Mouse (Mus musculus) hindbrain, postnatal 0 days (tissue): ENCODE results near the gene Spred3. TPM values are rescaled to one million over a fixed set of nuclear protein-coding genes. Genes with fewer than 3 reads are reported as not detected.
A peak's percentile ranks its signal among the peaks of the same experiment; 100 is the strongest.
"Not testable (repeated sequence)": the region's sequence is repeated elsewhere in the genome, so short reads cannot be mapped to it uniquely, and the experiment has no call there.

ENCODE experiments used
- ATAC-seq: fragments of 200-750 bp; cut with Nextera tagmentation; 2 replicates; pipeline ENCODE4 v1.8.0; 2017; ENCODE audit warnings: mild to moderate bottlenecking, moderate TSS enrichment, moderate library complexity
- DNase-seq: peaks from one replicate; pipeline ENCODE4 v3.0.0-alpha.2; 2015; ENCODE audit warnings: low spot score
- H3K27ac ChIP-seq: fragments of 300-500 bp; sonication (generic); 2 replicates; pipeline ENCODE4 v1.5.1; 2014; ENCODE audit warnings: mild to moderate bottlenecking
- H3K27me3 ChIP-seq: fragments of 300-500 bp; sonication (generic); 2 replicates; pipeline ENCODE4 v1.6.1; 2014; ENCODE audit warnings: low read length, mixed read lengths; ENCODE audit not compliant: insufficient read depth
- H3K36me3 ChIP-seq: fragments of 300-500 bp; sonication (generic); 2 replicates; pipeline ENCODE4 v1.6.1; 2014; ENCODE audit warnings: low read length, mixed read lengths; ENCODE audit not compliant: insufficient read depth
- H3K4me1 ChIP-seq: fragments of 300-500 bp; sonication (generic); 2 replicates; pipeline ENCODE4 v1.6.1; 2014; ENCODE audit warnings: antibody characterized with exemption, low read length, mixed read lengths; ENCODE audit not compliant: insufficient read depth
- H3K4me2 ChIP-seq: fragments of 300-500 bp; sonication (generic); 2 replicates; pipeline ENCODE4 v1.6.1; 2014; ENCODE audit warnings: low read depth, mild to moderate bottlenecking, low read length, moderate library complexity, mixed read lengths
- H3K4me3 ChIP-seq: fragments of 300-500 bp; sonication (generic); 2 replicates; pipeline ENCODE4 v1.5.1; 2014; ENCODE audit warnings: low read length
- H3K9ac ChIP-seq: fragments of 300-500 bp; sonication (generic); replicated peaks from 2 replicates; pipeline ENCODE4 v1.6.1; 2014; ENCODE audit warnings: mild to moderate bottlenecking, low read length, moderate library complexity, mixed read lengths
- H3K9me3 ChIP-seq: fragments of 300-500 bp; sonication (generic); 2 replicates; pipeline ENCODE4 v1.6.1; 2016; ENCODE audit warnings: low read length, mixed read lengths
- CTCF ChIP-seq: IDR thresholded peaks from 2 replicates; pipeline ENCODE4 v1.5.1; 2016; ENCODE audit warnings: antibody characterized with exemption, control low read depth, low read depth
- WGBS: fragments of 180-500 bp; shearing (Covaris S2); extraction: QIAGEN DNeasy Blood & Tissue Kit; methylation state at CpG from one replicate; pipeline ENCODE4 v1.1.7; 2014; 5-methylcytosine and 5-hydroxymethylcytosine counted together
- polyA plus RNA-seq: library from polyadenylated mRNA; unstranded; fragments of >200 nt; fragmentation: Nextera tagmentation; extraction: Ambion mirVana; gene quantifications from 2 replicates; pipeline ENCODE4 v1.2.1, GENCODE M21; 2015
- total RNA-seq: library from RNA; depleted of rRNA; stranded (reverse); fragments of >200 nt; gene quantifications from 2 replicates; pipeline ENCODE4 v1.2.3, GENCODE M21; 2014

The Spred3 gene
- total and polyA plus RNA-seq, 2 experiments from 2014 or later = 11.2 to 30.8 TPM

- no peak for ATAC-seq
Measured at GRCm38 (mm10) chr7:29146625-29147367, 23.4 kb downstream of the Spred3 start.

GRCm38 (mm10) chr7:29144006-29144405, 26.2 kb downstream of the Spred3 start:
- no peaks in the 10 kb centered on the region for H3K9me3 ChIP-seq
- TF ChIP-seq CTCF = no peak

More at GRCm38 (mm10) chr7:29146625-29147367, 23.4 kb downstream of the Spred3 start:
- Histone ChIP-seq H3K4me3 (no peak overlapping the region), H3K36me3 (no peaks in the 10 kb centered on the region), H3K4me1 (no peaks in the 10 kb centered on the region), H3K27me3 (no peaks in the 10 kb centered on the region), H3K27ac (no peak overlapping the region), H3K9me3 (no peaks in the 10 kb centered on the region), H3K9ac (no peak overlapping the region), H3K4me2 (no peak overlapping the region)
- TF ChIP-seq CTCF = no peak
- WGBS = 86% methylated on average over 7 of the region's 7 CpGs
- no peak for DNase-seq

GRCm38 (mm10) chr7:29141416-29141815, 28.8 kb downstream of the Spred3 start:
- Histone ChIP-seq H3K9me3 (no peaks in the 10 kb centered on the region), H3K4me3 (no peak overlapping the region), H3K36me3 (no peaks in the 10 kb centered on the region), H3K27me3 (no peaks in the 10 kb centered on the region; the same call in 1 of the 2 replicates), H3K4me2 (no peak overlapping the region), H3K9ac (no peak overlapping the region), H3K4me1 (no peaks in the 10 kb centered on the region), H3K27ac (no peak overlapping the region)
- TF ChIP-seq CTCF = no peak
- 88% methylated on average over 8 of the region's 8 CpGs for WGBS
- DNase-seq (no peak), ATAC-seq (no peak)

More at GRCm38 (mm10) chr7:29144006-29144405, 26.2 kb downstream of the Spred3 start:
- Histone ChIP-seq H3K9ac (no peak overlapping the region), H3K4me2 (no peak overlapping the region), H3K36me3 (no peaks in the 10 kb centered on the region), H3K4me1 (no peaks in the 10 kb centered on the region), H3K27me3 (no peaks in the 10 kb centered on the region), H3K4me3 (no peak overlapping the region), H3K27ac (no peak overlapping the region)
- DNase-seq (no peak), ATAC-seq (no peak)
- 85% methylated on average over 4 of the region's 4 CpGs for WGBS

GRCm38 (mm10) chr7:29139237-29139636, 31.0 kb downstream of the Spred3 start:
- H3K27me3 ChIP-seq, H3K27ac ChIP-seq, H3K9me3 ChIP-seq, H3K4me1 ChIP-seq, H3K36me3 ChIP-seq, H3K9ac ChIP-seq, ATAC-seq, DNase-seq, H3K4me3 ChIP-seq, H3K4me2 ChIP-seq: not testable (repeated sequence)
- 90% methylated on average over 3 of the region's 4 CpGs for WGBS

GRCm38 (mm10) chr7:29137429-29137828, 32.8 kb downstream of the Spred3 start:
- Histone ChIP-seq H3K4me3 (no peak overlapping the region), H3K9me3 (no peaks in the 10 kb centered on the region), H3K4me1 (no peaks in the 10 kb centered on the region), H3K27me3 (no peaks in the 10 kb centered on the region; the same call in 1 of the 2 replicates), H3K9ac (no peak overlapping the region), H3K4me2 (no peak overlapping the region), H3K36me3 (no peaks in the 10 kb centered on the region), H3K27ac (no peak overlapping the region)
- DNase-seq = no peak
- ATAC-seq = no peak
- TF ChIP-seq CTCF = no peak
- WGBS = 43% methylated on average over 16 of the region's 16 CpGs

- H3K9ac ChIP-seq = 0 out of 2 replicates have a peak within 1 kb of the TSS, but pooled peaks have one; percentile 30
- no peaks in the 10 kb centered on the region for H3K9me3 ChIP-seq
- H3K4me3 ChIP-seq = peak within 1 kb of the TSS; percentile 23
- no peaks in the 10 kb centered on the region for H3K36me3 ChIP-seq
- H3K4me1 ChIP-seq = no peaks in the 10 kb centered on the region
- ATAC-seq (peak; percentile 69; the same call in 1 of the 2 replicates), DNase-seq (peak; percentile 16)
- no peak for TF ChIP-seq CTCF
- 2% methylated on average over 16 of the region's 20 CpGs for WGBS
- H3K4me2 ChIP-seq = peak within 1 kb of the TSS; percentile 54
- H3K27me3 ChIP-seq = no peaks in the 10 kb centered on the region; the same call in 1 of the 2 replicates
- no peak within 1 kb of the TSS for H3K27ac ChIP-seq
Measured at GRCm38 (mm10) chr7:29134693-29135386, 35.4 kb downstream of the Spred3 start, which contains the start of gene Rasgrp4. Rasgrp4 (plus strand) TSS chr7:29134851.
